Mouse (Mus musculus) right cerebral cortex, postnatal 10 days (tissue): ENCODE data around the gene Sohlh2.
A peak's percentile ranks its signal among the peaks of the same experiment; 100 is the strongest.

Experiments used
- DNase-seq, 2 experiments: peaks; one replicate each; pipeline ENCODE4 v3.0.0; 2021; ENCODE audit warnings: low spot score in 2 of 2

The Sohlh2 gene

DNA sequence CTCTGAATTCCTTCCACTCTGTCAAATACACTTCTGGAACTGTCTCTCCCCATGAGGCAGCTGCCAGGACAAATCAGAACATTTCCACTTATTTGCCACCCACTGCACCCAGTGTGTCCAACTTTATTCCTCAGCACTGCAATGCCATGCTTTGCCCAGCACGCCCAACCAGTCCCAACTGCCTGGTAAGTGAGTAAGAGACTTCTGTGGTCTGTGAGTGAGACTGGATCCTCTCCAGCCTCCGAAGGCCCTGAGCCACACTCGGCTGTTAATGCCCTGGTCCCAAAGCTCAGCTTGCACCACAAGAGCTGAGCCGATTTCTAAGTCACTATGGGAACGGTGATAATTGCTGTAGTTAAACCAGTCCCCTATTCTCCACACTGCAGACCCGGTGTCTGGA lies 25.8 kb downstream of the Sohlh2 start:
- DNase-seq = no peak

DNA sequence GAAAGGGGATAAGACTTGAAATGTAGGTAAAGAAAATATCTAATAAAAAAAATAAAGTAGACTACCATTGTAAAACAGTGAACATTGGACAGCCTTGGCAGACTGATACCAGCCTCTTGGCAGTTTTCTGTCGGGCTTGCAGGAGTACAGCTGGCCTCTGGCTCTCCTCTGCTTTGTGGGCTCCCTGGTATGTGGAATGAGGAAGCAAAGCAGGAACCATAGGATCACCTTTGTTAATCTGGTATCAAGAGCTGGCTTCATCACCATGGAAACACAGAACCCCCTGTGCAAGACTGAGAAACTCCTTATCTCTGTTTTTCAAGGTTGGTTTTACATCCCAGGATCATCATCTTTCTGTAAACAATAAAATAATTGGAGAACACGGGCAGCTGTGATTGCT lies 30.4 kb downstream of the Sohlh2 start:
- DNase-seq = no peak

DNA sequence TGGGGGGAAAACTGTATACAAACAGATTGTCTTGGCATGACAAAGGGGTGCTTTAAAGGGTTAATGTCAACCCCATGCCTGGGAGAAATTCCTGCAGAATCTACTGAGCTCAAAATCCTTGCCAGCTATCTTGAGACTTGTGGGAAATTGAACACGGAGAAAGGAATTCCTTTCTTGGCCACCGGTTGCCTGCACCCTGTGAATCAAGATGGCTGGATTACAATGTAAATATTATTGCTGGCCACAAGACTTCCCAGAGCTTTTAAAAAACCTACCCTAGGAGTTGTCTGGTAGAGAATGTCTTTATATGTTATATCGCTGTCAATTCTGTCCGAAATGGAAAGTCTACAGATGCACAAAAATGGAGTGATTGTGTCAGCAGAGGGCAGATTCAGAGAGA lies 32.0 kb downstream of the Sohlh2 start:
- no peak for DNase-seq

GRCm38 (mm10) chr3:55214413-55214812 lies 32.6 kb downstream of the Sohlh2 start:
- DNase-seq = no peak

GRCm38 (mm10) chr3:55222502-55222901 lies 40.7 kb downstream of the Sohlh2 start:
- DNase-seq = no peak

DNA sequence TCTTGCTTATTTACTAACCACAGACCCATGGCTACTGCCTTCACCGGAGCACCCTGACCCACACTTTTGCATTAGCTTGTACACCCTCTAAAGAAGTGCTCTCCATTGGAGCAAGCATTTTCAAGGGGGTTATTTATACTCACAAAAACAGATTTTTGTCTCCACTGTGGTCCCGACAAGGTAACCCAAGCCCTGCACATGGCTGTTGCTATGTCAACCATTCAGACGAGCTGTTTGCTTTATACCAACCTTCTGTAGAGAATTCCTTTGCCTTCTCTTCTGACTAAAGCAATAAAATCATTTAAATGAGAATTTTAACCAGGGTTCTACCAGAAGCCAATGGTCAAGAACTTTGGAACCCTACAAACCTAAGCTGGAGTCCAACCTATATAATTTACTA lies 42.0 kb downstream of the Sohlh2 start:
- peak in 1 of 2 experiments; percentile 56 for DNase-seq

- peak; percentile 55 to 65 for DNase-seq
Observed at GRCm38 (mm10) chr3:55226501-55227213, 44.8 kb downstream of the Sohlh2 start.

DNA sequence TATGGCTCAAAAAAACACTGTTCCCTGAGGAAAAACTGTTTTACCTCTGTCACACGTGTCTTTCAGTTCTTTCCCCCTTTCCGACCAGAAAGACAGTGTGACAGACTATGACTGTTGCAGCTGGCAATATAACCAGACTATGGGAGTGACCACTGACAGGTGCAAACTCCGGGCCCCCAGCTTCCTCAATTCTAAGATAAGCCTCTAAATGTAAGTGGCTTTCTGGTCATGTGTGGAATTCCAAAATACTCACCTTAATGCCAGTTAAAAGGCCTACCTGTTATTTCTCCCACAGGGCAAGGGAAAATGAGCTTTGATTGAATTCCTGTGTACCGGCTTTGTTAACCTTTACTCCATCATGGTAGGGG lies 45.4 kb downstream of the Sohlh2 start:
- DNase-seq = no peak

- no peak for DNase-seq
Observed at GRCm38 (mm10) chr3:55241730-55242421, 60.0 kb downstream of the Sohlh2 start, which contains the start of gene Dclk1. Dclk1 (plus strand) TSS chr3:55242364.

GRCm38 (mm10) chr3:55242422-55243055 lies 60.7 kb downstream of the Sohlh2 start:
- peak; percentile 93 to 95 for DNase-seq

DNA sequence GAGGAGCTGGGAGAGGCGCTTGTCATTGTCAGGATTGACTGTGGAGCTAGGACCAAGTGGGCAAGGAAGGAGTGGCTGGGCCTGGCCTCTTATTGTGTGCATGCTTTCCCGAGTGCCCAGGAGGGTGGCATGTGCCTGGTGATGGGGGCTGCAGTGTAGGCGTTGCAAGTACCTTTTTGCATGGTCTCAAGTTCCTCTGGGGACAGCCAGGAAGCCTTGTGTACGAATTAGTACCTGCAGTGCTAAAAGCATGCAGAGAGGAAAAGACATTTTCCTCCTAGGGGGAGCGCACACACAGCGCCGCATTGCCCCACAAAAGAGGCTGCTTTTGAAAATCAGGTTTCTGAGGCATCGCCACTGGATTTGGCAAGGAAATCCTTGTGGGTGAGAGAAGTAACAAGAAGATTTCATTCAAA lies 61.2 kb downstream of the Sohlh2 start:
- peak; percentile 43 to 62 for DNase-seq

DNA sequence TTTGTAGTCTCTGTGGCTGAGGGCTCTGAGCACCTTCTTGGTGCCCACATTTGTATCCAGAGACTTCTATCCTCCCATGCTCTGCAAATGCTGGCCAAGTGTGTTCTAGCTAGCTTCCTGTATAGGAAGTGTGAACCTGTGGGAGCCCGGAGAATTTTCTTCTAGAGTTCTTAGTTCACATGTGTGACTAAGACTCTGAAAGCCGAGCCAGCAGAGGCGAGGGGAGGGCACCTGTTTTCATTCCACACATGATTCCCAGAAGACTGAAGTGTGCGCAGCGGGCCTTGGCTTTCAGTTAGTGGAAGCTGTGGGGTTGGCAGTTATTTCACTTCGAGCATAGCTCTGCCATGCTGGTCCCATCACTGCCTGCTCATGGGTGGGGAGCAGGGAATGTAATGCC lies 62.3 kb downstream of the Sohlh2 start:
- DNase-seq = peak; percentile 61 to 68

- DNase-seq = no peak
Observed at GRCm38 (mm10) chr3:55246618-55247272, 64.9 kb downstream of the Sohlh2 start.

- DNase-seq = no peak
Observed at GRCm38 (mm10) chr3:55248048-55248447, 66.2 kb downstream of the Sohlh2 start.

DNA sequence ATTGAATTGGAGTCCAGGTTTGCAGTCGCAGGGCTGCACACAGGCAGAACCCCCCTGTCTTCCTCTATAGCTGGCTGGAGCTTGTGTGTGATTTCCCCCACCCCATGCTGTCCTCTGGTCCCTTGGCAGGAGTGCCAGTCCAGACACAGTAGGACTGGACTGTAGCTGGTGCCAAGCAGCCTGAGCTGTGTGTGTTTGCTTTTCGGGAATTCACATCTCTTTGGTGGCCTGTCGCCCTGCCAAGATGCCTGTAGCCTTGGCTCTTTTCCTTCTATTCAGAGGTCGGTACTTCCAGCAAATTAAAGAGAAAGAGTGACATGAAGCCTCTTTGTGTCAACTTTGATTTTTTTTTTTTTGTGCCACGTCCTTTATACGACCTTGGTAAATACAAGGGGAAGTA lies 66.7 kb downstream of the Sohlh2 start:
- DNase-seq = peak; percentile 85 to 89

DNA sequence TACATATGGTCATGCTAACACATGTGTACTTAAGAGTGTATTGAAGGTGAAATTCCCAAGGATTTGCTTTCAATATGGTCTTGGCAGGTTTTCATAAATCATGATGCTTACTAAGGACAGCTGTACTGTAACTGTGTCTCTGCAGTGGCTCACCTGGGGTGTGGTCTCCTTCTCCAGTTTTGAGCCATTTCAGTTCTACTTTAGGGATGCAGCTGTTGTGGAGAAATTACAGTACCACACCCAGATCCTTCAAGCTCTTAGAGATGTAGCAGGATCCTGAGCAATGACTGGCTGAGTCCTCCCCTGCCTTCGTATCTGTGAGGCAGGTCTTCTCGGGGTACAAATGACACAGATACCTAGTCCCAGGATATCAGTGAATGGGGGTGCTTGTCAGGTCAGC lies 68.8 kb downstream of the Sohlh2 start:
- DNase-seq = no peak
